Mouse (Mus musculus) neural tube, embryonic 12.5 days (tissue): ENCODE measurements around the gene Shd. TPM values are rescaled to one million over a fixed set of nuclear protein-coding genes. Genes with fewer than 3 reads are reported as not detected.

Experiments used
- ATAC-seq: fragments of 200-750 bp; cut with Nextera tagmentation; 2 replicates; pipeline ENCODE4 v1.8.0; 2017; ENCODE audit warnings: low read depth, mild to moderate bottlenecking, moderate TSS enrichment, moderate library complexity; ENCODE audit not compliant: low FRiP score
- H3K27ac ChIP-seq: fragments of 300-500 bp; sonication (generic); 2 replicates; pipeline ENCODE4 v1.5.1; 2016
- H3K27me3 ChIP-seq: fragments of 300-500 bp; sonication (generic); replicated peaks from 2 replicates; pipeline ENCODE4 v1.6.1; 2016; ENCODE audit warnings: mild to moderate bottlenecking
- H3K36me3 ChIP-seq: fragments of 300-500 bp; sonication (generic); 2 replicates; pipeline ENCODE4 v1.6.1; 2016; ENCODE audit warnings: mild to moderate bottlenecking
- H3K4me1 ChIP-seq: fragments of 300-500 bp; sonication (generic); 2 replicates; pipeline ENCODE4 v1.6.1; 2016
- H3K4me2 ChIP-seq: fragments of 300-500 bp; sonication (generic); replicated peaks from 2 replicates; pipeline ENCODE4 v1.6.1; 2016; ENCODE audit warnings: mild to moderate bottlenecking
- H3K4me3 ChIP-seq: fragments of 300-500 bp; sonication (generic); 2 replicates; pipeline ENCODE4 v1.5.1; 2016
- H3K9ac ChIP-seq: fragments of 300-500 bp; sonication (generic); 2 replicates; pipeline ENCODE4 v1.6.1; 2016; ENCODE audit warnings: mild to moderate bottlenecking
- H3K9me3 ChIP-seq: fragments of 300-500 bp; sonication (generic); 2 replicates; pipeline ENCODE4 v1.6.1; 2016; ENCODE audit warnings: mild to moderate bottlenecking
- WGBS: fragments of 180-500 bp; shearing (Covaris S2); methylation state at CpG from one replicate; pipeline ENCODE4 v1.1.7; 2016; 5-methylcytosine and 5-hydroxymethylcytosine counted together
- polyA plus RNA-seq: library from polyadenylated mRNA; unstranded; fragments of >200 nt; fragmentation: Nextera tagmentation; extraction: Ambion mirVana; gene quantifications from 2 replicates; pipeline ENCODE4 v1.2.1, GENCODE M21; 2016

Gene Shd
- polyA plus RNA-seq, 1 experiment from 2014 or later = 143 TPM

GRCm38 (mm10) chr17:56022989-56023290, 52.7 kb downstream of the Shd start:
- Histone ChIP-seq H3K9ac (no peak overlapping the region), H3K27me3 (no peaks in the 10 kb centered on the region), H3K4me3 (no peak overlapping the region), H3K4me1 (peaks cover 14% of the 10 kb centered on the region), H3K9me3 (no peaks in the 10 kb centered on the region), H3K4me2 (no peak overlapping the region), H3K36me3 (peaks cover 39% of the 10 kb centered on the region), H3K27ac (no peak overlapping the region)
- WGBS = 85% methylated on average over 4 of the region's 4 CpGs
- no peak for ATAC-seq

- H3K4me3 ChIP-seq = no peak overlapping the region
- H3K27me3 ChIP-seq = no peaks in the 10 kb centered on the region
- H3K4me2 ChIP-seq = no peak overlapping the region
- 83% methylated on average over 5 of the region's 5 CpGs for WGBS
- H3K9me3 ChIP-seq = no peaks in the 10 kb centered on the region
- no peak for ATAC-seq
- no peak overlapping the region for H3K9ac ChIP-seq
- H3K27ac ChIP-seq = no peak overlapping the region
- H3K4me1 ChIP-seq = peaks cover 14% of the 10 kb centered on the region
- peaks cover 39% of the 10 kb centered on the region for H3K36me3 ChIP-seq
Measured at GRCm38 (mm10) chr17:56023386-56023785, 53.1 kb downstream of the Shd start.

- no peaks in the 10 kb centered on the region for H3K9me3 ChIP-seq
- WGBS = 74% methylated on average over 2 of the region's 2 CpGs
- H3K27me3 ChIP-seq = no peaks in the 10 kb centered on the region
- H3K4me2 ChIP-seq = no peak overlapping the region
- H3K27ac ChIP-seq = no peak overlapping the region
- H3K36me3 ChIP-seq = peaks cover 39% of the 10 kb centered on the region
- H3K4me1 ChIP-seq = peaks cover 14% of the 10 kb centered on the region
- no peak overlapping the region for H3K9ac ChIP-seq
- no peak overlapping the region for H3K4me3 ChIP-seq
- ATAC-seq = no peak
Measured at GRCm38 (mm10) chr17:56024476-56024875, 54.2 kb downstream of the Shd start.

DNA sequence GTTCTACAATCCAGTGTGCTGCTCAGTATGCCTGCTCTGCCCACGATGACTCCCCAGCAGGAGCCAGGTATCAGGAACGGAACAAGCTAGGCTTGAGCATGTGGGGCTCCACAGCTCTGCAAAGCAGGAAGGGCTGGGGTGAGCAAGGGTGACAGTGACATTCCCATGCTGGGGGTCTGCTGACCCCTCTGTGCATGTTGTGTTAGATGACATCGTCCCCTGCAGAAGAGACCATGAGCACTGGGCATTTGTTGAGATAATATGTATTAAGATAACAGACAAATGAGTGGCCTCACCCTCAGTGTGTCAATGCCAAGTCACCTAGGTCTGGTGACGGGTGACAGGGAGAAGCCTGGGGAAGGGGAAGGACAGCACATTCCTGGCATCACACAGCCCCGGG, 54.7 kb downstream of the Shd start:
- H3K4me1 ChIP-seq = peaks cover 14% of the 10 kb centered on the region
- no peak overlapping the region for H3K9ac ChIP-seq
- ATAC-seq = no peak
- H3K36me3 ChIP-seq = peaks cover 36% of the 10 kb centered on the region
- no peaks in the 10 kb centered on the region for H3K9me3 ChIP-seq
- no peaks in the 10 kb centered on the region for H3K27me3 ChIP-seq
- no peak overlapping the region for H3K4me3 ChIP-seq
- no peak overlapping the region for H3K27ac ChIP-seq
- H3K4me2 ChIP-seq = no peak overlapping the region
- WGBS = 84% methylated on average over 5 of the region's 5 CpGs

Other genes with a start within 250 kb of the Shd start
- gene Adgre4, start 220.5 kb upstream of the Shd start, polyA plus RNA-seq = 0.17 TPM in 1 of 2 replicates, not detected in the other
- gene Zfp119a, start 91.5 kb upstream of the Shd start, polyA plus RNA-seq = 9.8 and 10.0 TPM in 2 replicates
- gene Zfp959, start 78.4 kb upstream of the Shd start, polyA plus RNA-seq = 12.8 and 17.0 TPM in 2 replicates
- gene Zfp119b, start 21.0 kb upstream of the Shd start, polyA plus RNA-seq = 6.0 and 6.1 TPM in 2 replicates
- gene Ebi3, start 17.8 kb upstream of the Shd start, polyA plus RNA-seq = 2.3 and 2.8 TPM in 2 replicates
- 24.2 and 27.1 TPM in 2 replicates for gene Yju2, start 11.4 kb upstream of the Shd start, polyA plus RNA-seq
- 114 and 123 TPM in 2 replicates for gene Fsd1, start 16.0 kb downstream of the Shd start, polyA plus RNA-seq
- gene Stap2, start 35.1 kb downstream of the Shd start, polyA plus RNA-seq = 5.9 and 7.2 TPM in 2 replicates
- 209 and 214 TPM in 2 replicates for gene Mpnd, start 35.2 kb downstream of the Shd start, polyA plus RNA-seq
- 134 TPM in 2 replicates for gene Sh3gl1, start 66.2 kb downstream of the Shd start, polyA plus RNA-seq
- gene Chaf1a, start 70.0 kb downstream of the Shd start, polyA plus RNA-seq = 25.3 and 29.6 TPM in 2 replicates
- 61.0 and 63.8 TPM in 2 replicates for gene Ubxn6, start 104.6 kb downstream of the Shd start, polyA plus RNA-seq
- 166 and 173 TPM in 2 replicates for gene Hdgfl2, start 109.2 kb downstream of the Shd start, polyA plus RNA-seq
- gene Plin4, start 139.3 kb downstream of the Shd start, polyA plus RNA-seq = 0.05 and 0.10 TPM in 2 replicates
- 0.30 and 0.38 TPM in 2 replicates for gene Plin5, start 147.1 kb downstream of the Shd start, polyA plus RNA-seq
- 0.14 TPM in 1 of 2 replicates, not detected in the other for gene Lrg1, start 151.5 kb downstream of the Shd start, polyA plus RNA-seq
- 12.5 and 13.0 TPM in 2 replicates for gene Sema6b, start 169.9 kb downstream of the Shd start, polyA plus RNA-seq
- 8.9 and 9.8 TPM in 2 replicates for gene Tnfaip8l1, start 192.0 kb downstream of the Shd start, polyA plus RNA-seq
- 65.5 and 65.9 TPM in 2 replicates for gene Mydgf, start 213.5 kb downstream of the Shd start, polyA plus RNA-seq
- 35.0 and 35.1 TPM in 2 replicates for gene Dpp9, start 248.4 kb downstream of the Shd start, polyA plus RNA-seq